Mouse (Mus musculus): ENCODE results near the gene Klf7.
A peak's percentile ranks its signal among the peaks of the same experiment; 100 is the strongest.

The Klf7 gene

DNA sequence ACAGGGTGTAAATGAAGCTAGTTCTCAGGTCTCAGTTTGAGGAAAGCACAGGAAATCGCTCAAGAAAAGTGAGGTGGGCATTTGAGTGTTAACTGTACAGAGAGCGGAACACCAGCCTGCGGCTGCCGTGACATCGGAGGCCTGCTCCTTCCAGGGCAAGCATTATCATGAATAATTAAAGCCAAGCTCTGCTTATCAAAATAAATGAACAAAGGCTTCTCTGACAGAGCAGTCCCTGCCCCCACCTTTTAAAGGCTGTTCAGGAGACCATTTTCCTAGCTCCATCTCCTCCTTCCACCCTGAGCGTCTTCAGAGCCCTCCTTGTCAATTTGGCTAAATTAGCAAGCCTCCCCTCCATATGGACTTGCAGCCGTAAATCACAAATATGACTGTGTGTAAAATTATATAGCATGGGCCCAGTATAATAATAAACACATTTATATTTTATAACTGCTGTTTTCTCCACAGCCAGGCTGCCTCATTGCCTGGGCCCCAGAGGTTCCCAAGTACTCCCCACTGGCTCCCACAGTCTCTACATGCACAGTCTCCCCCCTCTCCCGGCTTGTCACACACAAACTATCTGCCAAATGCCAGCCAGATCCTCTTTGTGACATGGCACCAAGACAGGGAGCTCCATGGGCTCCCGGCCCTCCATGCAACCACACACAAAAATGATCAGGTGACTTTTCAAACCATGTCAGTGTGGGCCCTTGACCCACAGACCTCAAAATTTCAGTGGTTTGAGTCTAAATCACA is 61.2 kb downstream of the Klf7 start:
- DNase-seq, result no peak

- DNase-seq, result peak; percentile 63
Measured at GRCm38 (mm10) chr1:64060116-64060515, 62.0 kb downstream of the Klf7 start.

GRCm38 (mm10) chr1:64056541-64056940 is 65.5 kb downstream of the Klf7 start:
- DNase-seq, result no peak

- no peak for DNase-seq
Measured at GRCm38 (mm10) chr1:64055978-64056377, 66.1 kb downstream of the Klf7 start.

- DNase-seq, result no peak
Measured at GRCm38 (mm10) chr1:64055210-64055609, 66.9 kb downstream of the Klf7 start.

DNA sequence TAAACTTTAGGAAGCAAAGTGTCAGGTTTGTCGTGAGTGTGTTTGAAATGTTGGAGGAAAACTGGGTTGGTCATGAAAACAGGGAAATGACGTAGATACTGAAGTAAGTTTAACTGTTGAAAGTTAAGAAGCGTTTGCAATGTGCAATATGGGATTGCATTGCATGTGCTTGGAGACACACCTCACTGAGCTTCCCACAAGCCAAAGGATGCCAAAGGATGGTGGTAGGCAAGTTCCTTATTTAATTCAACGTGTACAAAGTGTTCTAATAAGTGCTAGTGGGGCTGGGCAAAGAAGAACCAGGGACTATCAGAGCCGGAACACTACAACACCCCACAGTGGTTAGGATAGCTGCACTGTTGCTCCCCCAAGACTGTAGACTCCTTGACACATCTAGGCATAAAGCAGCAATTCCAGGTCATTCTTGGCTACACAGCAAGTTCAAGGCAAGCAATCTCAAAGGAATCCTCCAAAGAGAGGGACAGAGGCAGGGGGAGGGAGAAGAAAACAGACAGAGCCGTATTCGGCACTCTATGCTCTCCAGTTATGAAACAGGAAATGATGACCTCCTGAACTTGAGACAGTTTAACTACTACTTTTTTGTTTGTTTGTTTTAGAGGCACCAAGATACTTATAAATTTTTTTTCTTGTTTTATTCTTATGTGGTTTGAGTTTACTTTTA is 69.9 kb downstream of the Klf7 start:
- no peak for DNase-seq

GRCm38 (mm10) chr1:64048567-64048966 is 73.5 kb downstream of the Klf7 start:
- no peak for DNase-seq

GRCm38 (mm10) chr1:64046802-64047156 is 75.3 kb downstream of the Klf7 start:
- DNase-seq, result no peak

DNA sequence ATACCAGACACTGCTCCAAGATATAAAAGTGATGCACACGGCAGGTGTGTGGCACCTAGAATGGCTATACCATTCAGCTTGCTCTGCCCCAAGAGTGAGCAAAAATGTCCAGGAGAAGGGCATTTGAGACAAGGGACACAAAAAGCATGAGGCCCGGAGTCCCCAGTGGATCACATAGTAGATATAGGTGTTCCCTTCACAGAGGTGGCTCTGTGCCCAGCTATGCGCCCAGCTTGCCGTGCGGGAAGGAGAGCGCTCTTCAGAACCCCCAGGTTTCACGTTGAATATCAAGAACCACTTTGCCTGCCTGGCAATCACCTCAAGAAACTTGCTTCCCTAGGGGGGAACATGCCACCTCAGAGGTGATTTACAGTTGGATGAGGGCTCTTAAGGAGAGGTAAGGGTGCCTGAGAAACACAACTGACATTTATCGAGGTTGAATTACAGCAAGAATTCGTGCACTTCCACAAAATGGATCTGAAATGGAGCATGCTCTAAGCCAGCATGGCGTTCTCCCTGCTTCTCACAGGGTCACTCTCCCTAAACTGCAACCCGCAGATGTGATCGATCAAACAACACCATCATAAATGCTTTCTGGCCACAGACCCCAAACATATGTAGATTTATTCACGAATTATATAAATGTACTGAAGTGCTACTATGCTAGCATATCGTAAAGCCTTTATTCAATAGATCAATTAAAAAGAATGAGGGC is 75.8 kb downstream of the Klf7 start:
- DNase-seq, result no peak

GRCm38 (mm10) chr1:64044577-64044976 is 77.5 kb downstream of the Klf7 start:
- DNase-seq, result no peak

DNA sequence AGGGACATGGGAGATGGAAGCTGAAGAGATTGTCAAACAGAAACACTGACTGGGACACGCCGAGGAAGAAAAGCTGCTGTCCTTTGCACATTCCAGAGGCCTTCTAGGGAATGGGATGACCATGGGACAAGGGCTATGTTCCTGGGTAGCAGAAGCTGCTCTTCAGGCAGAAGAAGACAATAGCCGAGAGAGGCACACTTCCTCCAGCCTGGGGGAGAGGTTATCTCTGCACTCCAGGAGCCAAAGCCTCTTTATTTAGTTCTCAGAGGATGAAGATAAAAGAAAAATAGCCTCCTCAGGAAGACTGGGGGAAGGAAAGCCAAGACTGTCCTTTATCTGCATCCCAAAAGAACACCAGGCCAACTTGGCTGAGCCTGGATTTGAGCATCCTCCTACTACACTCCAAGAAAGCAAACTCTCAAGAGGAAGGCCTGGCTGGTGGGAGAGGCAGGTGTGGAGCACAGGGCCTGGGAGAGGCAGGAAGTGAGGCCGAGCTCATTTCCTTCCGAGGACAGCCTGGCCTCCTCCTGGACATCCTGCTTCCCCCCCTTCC is 81.2 kb downstream of the Klf7 start:
- DNase-seq, result peak; percentile 60

DNA sequence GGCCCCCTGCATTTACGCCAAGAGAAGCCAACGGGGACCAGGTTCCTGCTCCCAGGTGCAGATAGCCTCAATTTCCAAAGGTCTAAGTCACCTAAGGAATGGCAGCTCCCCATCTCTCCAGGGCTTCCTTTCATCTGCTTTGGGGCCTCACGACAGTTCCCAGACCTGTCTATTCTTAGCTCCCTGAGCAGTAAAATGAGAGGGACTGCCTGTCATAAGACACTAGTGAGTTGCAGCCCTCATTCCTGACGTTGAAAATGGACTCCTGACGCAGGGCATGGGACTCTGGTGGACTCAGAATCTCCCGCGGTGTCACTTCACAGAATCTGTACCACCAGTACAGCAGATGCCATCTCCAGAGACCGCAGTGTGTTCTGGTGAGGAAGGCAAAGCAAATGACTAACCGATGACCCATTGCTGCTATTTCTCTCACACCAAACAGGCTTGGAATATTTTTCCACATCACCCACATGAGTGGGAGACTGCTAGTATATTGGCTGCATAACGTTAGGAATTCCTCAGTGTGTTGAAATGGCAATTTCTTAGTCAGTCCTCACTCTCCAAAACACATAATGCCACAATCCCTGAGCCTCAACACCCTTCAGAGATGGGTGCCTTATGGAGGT is 81.9 kb downstream of the Klf7 start:
- DNase-seq, result no peak

DNA sequence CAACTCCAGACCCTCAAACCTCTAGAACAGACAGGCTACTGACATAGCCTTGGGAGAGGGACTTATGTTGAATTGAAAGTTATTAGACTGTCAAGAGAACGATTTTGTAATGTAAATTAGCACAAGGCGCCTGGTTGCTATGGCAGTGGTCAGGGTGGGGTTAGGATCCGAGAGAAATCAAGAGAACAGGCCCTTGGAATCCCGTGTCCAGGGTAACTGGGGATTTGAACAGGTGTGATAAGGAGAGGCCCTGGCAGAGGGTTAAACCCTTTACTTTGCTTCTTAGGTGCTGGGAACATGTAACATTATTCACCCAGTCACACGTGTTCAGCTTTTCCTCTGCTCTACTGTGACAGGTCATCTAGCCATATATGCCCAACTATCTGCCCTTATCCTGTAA is 83.7 kb downstream of the Klf7 start:
- no peak for DNase-seq

DNA sequence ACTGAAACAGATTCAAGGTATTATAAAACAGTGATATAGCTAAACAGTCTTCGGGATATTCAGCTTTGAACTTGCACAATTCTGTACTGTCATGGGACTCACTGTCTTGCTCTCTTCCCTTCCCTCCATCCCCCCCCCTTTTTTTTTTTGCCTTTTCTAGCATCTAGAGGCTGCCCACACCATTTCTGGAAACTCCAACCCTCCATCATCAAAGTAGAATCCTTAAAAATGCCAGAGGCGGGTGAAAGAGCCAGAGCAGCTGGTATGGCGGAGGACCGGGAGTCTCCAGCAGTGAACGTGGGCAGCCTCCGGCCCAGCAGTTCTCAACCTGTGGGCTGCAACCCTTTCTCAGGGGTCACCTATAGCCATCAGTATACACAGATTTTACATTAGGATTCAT is 84.3 kb downstream of the Klf7 start:
- no peak for DNase-seq

- no peak for DNase-seq
Measured at GRCm38 (mm10) chr1:64036881-64037452, 85.1 kb downstream of the Klf7 start.

DNA sequence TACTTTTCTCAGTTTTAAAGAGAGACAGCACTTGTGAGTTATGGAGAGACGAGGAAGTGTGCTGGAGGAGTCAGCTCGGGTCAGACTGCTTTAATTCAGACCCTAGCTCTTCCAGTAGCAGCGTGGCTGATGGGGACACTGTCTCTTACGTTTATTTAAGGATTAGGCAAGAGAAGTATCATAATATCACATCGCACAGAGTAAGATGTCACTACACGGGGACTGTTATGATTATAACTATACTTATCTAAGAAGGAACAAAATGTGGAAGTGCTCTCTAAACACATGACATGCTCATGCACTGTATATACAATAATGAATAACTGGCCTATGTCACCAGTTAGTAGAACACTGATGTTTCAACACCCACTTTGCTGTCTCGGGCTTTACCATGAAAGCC is 86.3 kb downstream of the Klf7 start:
- DNase-seq, result no peak

DNA sequence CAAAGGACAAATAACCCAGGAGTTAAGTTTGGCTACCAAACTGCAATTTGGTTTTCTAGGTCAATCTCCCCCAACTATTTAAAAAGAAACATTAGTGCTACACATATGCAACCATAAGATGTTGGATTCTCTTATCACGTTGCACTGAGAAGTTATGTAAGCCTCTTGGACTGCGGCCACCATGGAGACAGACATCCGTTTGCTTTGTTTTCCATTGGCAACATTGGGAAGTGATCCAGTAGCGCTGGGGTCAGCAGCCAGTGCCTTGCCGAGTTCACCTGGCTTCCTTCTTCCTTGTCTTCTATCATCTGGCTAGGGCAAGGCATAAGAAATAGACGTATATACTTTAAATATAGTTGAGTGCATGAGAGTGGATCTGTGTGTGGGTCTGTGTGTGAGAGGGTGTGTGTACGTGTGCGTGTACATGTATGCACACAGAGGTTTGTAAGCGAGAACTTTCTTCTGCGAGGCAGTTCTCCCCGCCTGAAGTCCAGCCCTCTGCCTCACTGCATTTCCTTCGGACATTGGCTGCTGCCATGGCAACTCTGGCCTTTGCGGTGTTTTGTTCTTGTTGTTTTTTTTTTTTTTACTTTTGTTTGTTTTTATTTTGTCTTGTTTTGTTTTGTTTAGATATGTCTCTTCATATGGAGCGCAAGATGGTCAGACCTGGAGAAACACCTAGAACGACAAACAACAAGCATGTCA is 86.8 kb downstream of the Klf7 start:
- DNase-seq, result peak; percentile 60

- DNase-seq, result no peak
Measured at GRCm38 (mm10) chr1:64032502-64033231, 89.4 kb downstream of the Klf7 start.

DNA sequence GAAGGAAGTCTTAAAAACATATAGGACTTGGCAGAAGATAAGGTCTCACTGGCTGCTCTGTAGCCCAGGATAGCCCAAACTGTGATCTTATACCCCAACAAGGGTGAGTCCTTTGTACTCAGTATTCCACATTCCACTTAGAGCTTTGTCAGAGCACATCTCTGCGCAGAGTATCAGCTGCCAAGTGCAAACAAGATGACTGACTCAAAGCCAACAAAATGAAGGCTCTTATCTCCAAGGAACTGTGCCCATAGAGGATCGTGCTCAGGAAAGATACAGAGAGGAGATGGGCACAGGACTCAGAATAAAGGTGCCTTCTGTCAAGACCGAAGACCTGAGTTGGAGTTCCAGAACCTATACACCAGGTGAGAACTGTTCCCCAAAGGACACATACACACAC is 100.1 kb downstream of the Klf7 start:
- no peak for DNase-seq

DNA sequence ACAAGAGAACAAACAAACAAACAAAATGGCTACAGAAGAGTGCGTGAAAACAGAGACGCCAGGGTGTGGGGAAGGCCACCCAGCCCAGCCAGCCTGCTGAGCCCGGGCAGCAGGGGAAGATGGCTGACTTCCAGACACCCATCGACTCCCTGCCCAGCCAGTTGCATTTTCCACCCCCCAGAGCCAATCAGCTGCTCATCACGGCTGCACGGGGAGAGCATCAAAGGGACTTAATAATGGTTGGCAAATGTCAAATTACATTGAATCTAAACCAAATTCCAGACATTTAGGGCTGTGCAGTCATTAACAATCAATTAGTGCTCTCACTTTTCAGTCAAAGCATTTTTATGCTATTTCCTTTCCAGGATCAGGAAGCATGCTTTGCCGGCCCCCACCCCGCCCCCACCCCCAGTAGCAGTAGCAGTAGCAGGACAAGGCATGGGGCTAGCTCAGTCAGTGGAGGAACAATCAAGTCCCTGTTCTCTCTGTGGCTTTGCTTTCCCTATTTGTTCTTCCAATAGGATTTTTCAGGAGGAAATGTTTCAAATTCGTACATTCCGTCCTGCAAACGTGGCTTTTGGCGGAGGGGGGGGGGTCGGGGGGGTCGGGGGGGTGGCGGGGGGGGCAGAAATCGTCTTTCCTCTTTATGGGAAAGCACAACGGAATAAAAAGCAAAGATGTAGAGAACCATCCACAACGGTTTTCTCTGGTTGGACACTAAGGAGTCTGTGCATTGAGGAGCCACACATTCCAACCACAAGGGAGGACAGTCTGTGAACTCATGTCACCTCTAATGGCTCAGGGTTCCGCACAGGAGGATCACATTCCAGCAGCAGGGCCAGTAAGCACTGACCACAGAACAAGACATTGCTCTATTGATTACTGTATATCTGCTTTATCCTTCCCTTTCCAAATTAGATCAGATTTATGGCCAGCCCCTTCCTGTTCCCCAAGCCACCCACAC is 101.1 kb downstream of the Klf7 start:
- DNase-seq, result peak; percentile 47

Measured in kidney, postnatal 10 days (tissue).